Mouse (Mus musculus): ENCODE data around the gene 4930470P17Rik.
"Not testable (repeated sequence)": the region's sequence is repeated elsewhere in the genome, so short reads cannot be mapped to it uniquely, and the experiment has no call there.

Gene 4930470P17Rik

GRCm38 (mm10) chr2:170601917-170602316 lies at the start of gene 4930470P17Rik:
Gene 4930470P17Rik (minus strand): TSS chr2:170602017.
- in situ Hi-C loops (cut with MboI, MseI): no loop called here

- in situ Hi-C loops (cut with MboI, MseI): no loop called here
These were observed 49.7 kb upstream of the 4930470P17Rik start for GRCm38 (mm10) chr2:170651483-170651882.

- in situ Hi-C loops (cut with MboI, MseI): no loop called here
These were observed 46.7 kb upstream of the 4930470P17Rik start for GRCm38 (mm10) chr2:170648542-170648941.

- in situ Hi-C loops (cut with MboI, MseI): no loop called here
These were observed 44.4 kb upstream of the 4930470P17Rik start for GRCm38 (mm10) chr2:170646201-170646600.

GRCm38 (mm10) chr2:170642338-170642806 lies 40.6 kb upstream of the 4930470P17Rik start:
- in situ Hi-C loops (cut with MboI, MseI): no loop called here

- in situ Hi-C loops (cut with MboI, MseI): no loop called here
These were observed 38.5 kb upstream of the 4930470P17Rik start for GRCm38 (mm10) chr2:170640281-170640680.

GRCm38 (mm10) chr2:170638746-170639145 lies 36.9 kb upstream of the 4930470P17Rik start:
- in situ Hi-C loops (cut with MboI, MseI): no loop called here

- in situ Hi-C loops (cut with MboI, MseI): no loop called here
These were observed 31.3 kb upstream of the 4930470P17Rik start for GRCm38 (mm10) chr2:170632998-170633622.

GRCm38 (mm10) chr2:170632386-170632785 lies 30.6 kb upstream of the 4930470P17Rik start:
- in situ Hi-C loops (cut with MboI, MseI): no loop called here

- in situ Hi-C loops (cut with MboI, MseI): no loop called here
These were observed 29.6 kb upstream of the 4930470P17Rik start for GRCm38 (mm10) chr2:170631375-170631774.

GRCm38 (mm10) chr2:170630553-170630952 lies 28.7 kb upstream of the 4930470P17Rik start:
- in situ Hi-C loops (cut with MboI, MseI): no loop called here

GRCm38 (mm10) chr2:170627991-170628390 lies 26.2 kb upstream of the 4930470P17Rik start:
- in situ Hi-C loops (cut with MboI, MseI): not testable (repeated sequence)

GRCm38 (mm10) chr2:170624201-170624880 lies 22.5 kb upstream of the 4930470P17Rik start:
- in situ Hi-C loops (cut with MboI, MseI): not testable (repeated sequence)

- in situ Hi-C loops (cut with MboI, MseI): no loop called here
These were observed 21.2 kb upstream of the 4930470P17Rik start for GRCm38 (mm10) chr2:170622985-170623384.

GRCm38 (mm10) chr2:170618862-170619492 lies 17.2 kb upstream of the 4930470P17Rik start:
- in situ Hi-C loops (cut with MboI, MseI): no loop called here

GRCm38 (mm10) chr2:170611794-170612193 lies 10.0 kb upstream of the 4930470P17Rik start:
- in situ Hi-C loops (cut with MboI, MseI): not testable (repeated sequence)

GRCm38 (mm10) chr2:170601171-170601570 lies 646 bp downstream of the 4930470P17Rik start:
- in situ Hi-C loops (cut with MboI, MseI): no loop called here

GRCm38 (mm10) chr2:170597586-170597985 lies 4.2 kb downstream of the 4930470P17Rik start:
- in situ Hi-C loops (cut with MboI, MseI): no loop called here

GRCm38 (mm10) chr2:170596726-170597125 lies 5.1 kb downstream of the 4930470P17Rik start:
- in situ Hi-C loops (cut with MboI, MseI): no loop called here

- in situ Hi-C loops (cut with MboI, MseI): no loop called here
These were observed 9.7 kb downstream of the 4930470P17Rik start for GRCm38 (mm10) chr2:170592161-170592560.

GRCm38 (mm10) chr2:170588369-170588900 lies 13.4 kb downstream of the 4930470P17Rik start:
- in situ Hi-C loops (cut with MboI, MseI): no loop called here

- in situ Hi-C loops (cut with MboI, MseI): no loop called here
These were observed 17.1 kb downstream of the 4930470P17Rik start for GRCm38 (mm10) chr2:170584678-170585077.

All from T-helper 1 cell (primary cell).